Mouse (Mus musculus) right cerebral cortex, postnatal 25 days (tissue): ENCODE measurements around the gene Cdc6.
A peak's percentile ranks its signal among the peaks of the same experiment; 100 is the strongest.

Experiments used
- DNase-seq: peaks from one replicate; pipeline ENCODE4 v3.0.0; 2022

Gene Cdc6

GRCm38 (mm10) chr11:98907437-98908173, at the start of gene Cdc6:
Cdc6 (plus strand) TSS chr11:98907801.
- DNase-seq: peak; percentile 90

- DNase-seq: peak; percentile 78
Observed at GRCm38 (mm10) chr11:98858759-98859731, 48.6 kb upstream of the Cdc6 start.

GRCm38 (mm10) chr11:98863028-98863750, 44.4 kb upstream of the Cdc6 start, which contains the start of gene Wipf2:
Wipf2 (plus strand) TSS chr11:98863638.
- peak; percentile 96 for DNase-seq

GRCm38 (mm10) chr11:98863751-98864429, 43.7 kb upstream of the Cdc6 start:
- DNase-seq: peak; percentile 56

- no peak for DNase-seq
Observed at GRCm38 (mm10) chr11:98867293-98867692, 40.3 kb upstream of the Cdc6 start.

GRCm38 (mm10) chr11:98869906-98870305, 37.7 kb upstream of the Cdc6 start:
- no peak for DNase-seq

- no peak for DNase-seq
Observed at GRCm38 (mm10) chr11:98870791-98871190, 36.8 kb upstream of the Cdc6 start.

GRCm38 (mm10) chr11:98871416-98871815, 36.2 kb upstream of the Cdc6 start:
- DNase-seq: no peak

GRCm38 (mm10) chr11:98872040-98872439, 35.6 kb upstream of the Cdc6 start:
- peak; percentile 69 for DNase-seq

GRCm38 (mm10) chr11:98873900-98874299, 33.7 kb upstream of the Cdc6 start:
- DNase-seq: no peak

- no peak for DNase-seq
Observed at GRCm38 (mm10) chr11:98877001-98877400, 30.6 kb upstream of the Cdc6 start.

- DNase-seq: no peak
Observed at GRCm38 (mm10) chr11:98887703-98888102, 19.9 kb upstream of the Cdc6 start.

GRCm38 (mm10) chr11:98889077-98889476, 18.5 kb upstream of the Cdc6 start:
- no peak for DNase-seq

GRCm38 (mm10) chr11:98889977-98890376, 17.6 kb upstream of the Cdc6 start:
- no peak for DNase-seq

GRCm38 (mm10) chr11:98892426-98892825, 15.2 kb upstream of the Cdc6 start:
- DNase-seq: no peak

GRCm38 (mm10) chr11:98900529-98901125, 7.0 kb upstream of the Cdc6 start:
- no peak for DNase-seq

- no peak for DNase-seq
Observed at GRCm38 (mm10) chr11:98902621-98903245, 4.9 kb upstream of the Cdc6 start.

- DNase-seq: no peak
Observed at GRCm38 (mm10) chr11:98904577-98904976, 3.0 kb upstream of the Cdc6 start.

- no peak for DNase-seq
Observed at GRCm38 (mm10) chr11:98905033-98905432, 2.6 kb upstream of the Cdc6 start.

GRCm38 (mm10) chr11:98905583-98905982, 2.0 kb upstream of the Cdc6 start:
- no peak for DNase-seq

- no peak for DNase-seq
Observed at GRCm38 (mm10) chr11:98907063-98907436, 551 bp upstream of the Cdc6 start.

GRCm38 (mm10) chr11:98909654-98910053, 2.1 kb downstream of the Cdc6 start:
- DNase-seq: peak; percentile 55
